Mouse (Mus musculus) cerebellum, adult 2 months (tissue): ENCODE data around the gene Cbx7.

Source experiments
- CTCF ChIP-seq: fragments of 200-500 bp; IDR thresholded peaks from 2 replicates; pipeline ENCODE4 v1.5.1; 2011; ENCODE audit warnings: low read depth, mild to moderate bottlenecking, control low read depth, low read length, moderate library complexity, borderline replicate concordance; ENCODE audit not compliant: insufficient read depth
- POLR2A ChIP-seq: fragments of 200-500 bp; IDR thresholded peaks from 2 replicates; pipeline ENCODE4 v1.6.1; 2011; ENCODE audit warnings: low read length, control low read depth, borderline replicate concordance; ENCODE audit not compliant: insufficient read depth

GRCm38 (mm10) chr15:79939913-79940312 is 31.0 kb downstream of the Cbx7 start:
- TF ChIP-seq POLR2A (no peak), CTCF (no peak)
